In the genomic region with DNA sequence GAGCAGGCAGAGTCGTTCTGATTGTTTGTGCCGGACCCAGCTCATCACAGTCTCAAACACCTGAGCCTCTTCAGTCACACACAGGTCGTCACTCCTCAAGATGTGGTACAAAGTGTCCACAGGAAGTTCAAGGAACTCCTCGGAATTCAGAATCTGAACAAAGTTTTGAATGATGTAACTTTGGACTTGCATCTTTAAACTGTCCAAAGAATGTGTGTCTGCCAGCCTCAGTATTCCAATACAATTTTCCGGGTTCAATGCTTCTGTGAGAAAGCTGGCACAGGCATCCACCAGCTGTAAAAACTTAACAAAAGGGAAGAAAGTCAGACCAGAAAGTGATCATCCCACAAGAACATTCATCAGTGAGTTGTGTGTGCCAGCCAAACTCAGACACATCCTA, we compare ENCODE assay signal across 16 mouse cellular contexts.
"Had no signal": no experiment of that assay in that cellular context is flagged by ENCODE, and none has a peak within 500 bp of the region (broad histone marks: within the 10 kb centered on the region; RNA-seq: fewer than 3 reads in every experiment).

No protein-coding gene starts in this region.

- H3K36me3 ChIP-seq: neural tube, embryonic 13.5 days; neural tube, embryonic 15.5 days; stomach, embryonic 15.5 days had no signal

- H3K27me3 ChIP-seq: neural tube, embryonic 13.5 days; neural tube, embryonic 15.5 days; stomach, embryonic 15.5 days had no signal

- H3K4me3 ChIP-seq: neural tube, embryonic 13.5 days; neural tube, embryonic 15.5 days; stomach, embryonic 15.5 days had no signal

- H3K4me2 ChIP-seq: neural tube, embryonic 13.5 days; neural tube, embryonic 15.5 days; stomach, embryonic 15.5 days had no signal

- H3K9ac ChIP-seq: neural tube, embryonic 13.5 days; neural tube, embryonic 15.5 days; stomach, embryonic 15.5 days had no signal

- H3K27ac ChIP-seq: neural tube, embryonic 13.5 days; neural tube, embryonic 15.5 days; stomach, embryonic 15.5 days; stomach, postnatal 0 days had no signal

- DNase-seq: retina, postnatal 1 day; right cerebral cortex, adult 18-20 months; right cerebral cortex, postnatal 14 days; right cerebral cortex, postnatal 25 days; right cerebral cortex, postnatal 4 days; spleen, adult 18-20 months; thymus, adult 18-20 months; thymus, adult 2 months; thymus, postnatal 14 days; thymus, postnatal 25 days; thymus, postnatal 36 days; thymus, postnatal 4 days had no signal

- H3K4me1 ChIP-seq: neural tube, embryonic 13.5 days; neural tube, embryonic 15.5 days; stomach, embryonic 15.5 days had no signal

- H3K9me3 ChIP-seq: neural tube, embryonic 13.5 days; neural tube, embryonic 15.5 days; stomach, embryonic 15.5 days had no signal
